Mouse (Mus musculus): ENCODE data around the gene Fam71e1.

Gene Fam71e1

GRCm38 (mm10) chr7:44495992-44496770 lies at the start of gene Fam71e1, which contains the start of gene Emc10:
Gene Fam71e1, plus strand, starts transcription at chr7:44496581.
Gene Emc10, minus strand, starts transcription at chr7:44496529.
- peak; percentile 69 for DNase-seq (ENCODE audit: extremely low read depth, low read depth, low spot score)

- DNase-seq (ENCODE audit: extremely low read depth, low read depth, low spot score) = no peak
These were observed 43.1 kb upstream of the Fam71e1 start for GRCm38 (mm10) chr7:44453256-44453655.

- DNase-seq (ENCODE audit: extremely low read depth, low read depth, low spot score) = no peak
These were observed 40.1 kb upstream of the Fam71e1 start for GRCm38 (mm10) chr7:44456302-44456701.

- DNase-seq (ENCODE audit: extremely low read depth, low read depth, low spot score) = no peak
These were observed 36.3 kb upstream of the Fam71e1 start for GRCm38 (mm10) chr7:44460067-44460466.

GRCm38 (mm10) chr7:44460767-44461502 lies 35.4 kb upstream of the Fam71e1 start:
- no peak for DNase-seq (ENCODE audit: extremely low read depth, low read depth, low spot score)

GRCm38 (mm10) chr7:44461503-44462217 lies 34.7 kb upstream of the Fam71e1 start:
- no peak for DNase-seq (ENCODE audit: extremely low read depth, low read depth, low spot score)

- no peak for DNase-seq (ENCODE audit: extremely low read depth, low read depth, low spot score)
These were observed 33.9 kb upstream of the Fam71e1 start for GRCm38 (mm10) chr7:44462218-44463055.

- no peak for DNase-seq (ENCODE audit: extremely low read depth, low read depth, low spot score)
These were observed 33.3 kb upstream of the Fam71e1 start for GRCm38 (mm10) chr7:44463056-44463425.

- DNase-seq (ENCODE audit: extremely low read depth, low read depth, low spot score) = no peak
These were observed 32.7 kb upstream of the Fam71e1 start for GRCm38 (mm10) chr7:44463556-44464225.

- no peak for DNase-seq (ENCODE audit: extremely low read depth, low read depth, low spot score)
These were observed 31.9 kb upstream of the Fam71e1 start for GRCm38 (mm10) chr7:44464511-44464910.

GRCm38 (mm10) chr7:44465111-44465510 lies 31.3 kb upstream of the Fam71e1 start, which contains the start of gene Aspdh:
Gene Aspdh, plus strand, starts transcription at chr7:44465391.
- DNase-seq (ENCODE audit: extremely low read depth, low read depth, low spot score) = no peak

GRCm38 (mm10) chr7:44466006-44466887 lies 30.1 kb upstream of the Fam71e1 start:
- no peak for DNase-seq (ENCODE audit: extremely low read depth, low read depth, low spot score)

- no peak for DNase-seq (ENCODE audit: extremely low read depth, low read depth, low spot score)
These were observed 29.5 kb upstream of the Fam71e1 start for GRCm38 (mm10) chr7:44466888-44467311.

- peak; percentile 92 for DNase-seq (ENCODE audit: extremely low read depth, low read depth, low spot score)
These were observed 28.5 kb upstream of the Fam71e1 start, which contains the start of gene Josd2 for GRCm38 (mm10) chr7:44467811-44468411. Gene Josd2, plus strand, starts transcription at chr7:44467980.

- DNase-seq (ENCODE audit: extremely low read depth, low read depth, low spot score) = no peak
These were observed 27.6 kb upstream of the Fam71e1 start for GRCm38 (mm10) chr7:44468644-44469285.

GRCm38 (mm10) chr7:44469677-44470675 lies 26.4 kb upstream of the Fam71e1 start:
- no peak for DNase-seq (ENCODE audit: extremely low read depth, low read depth, low spot score)
